In the genomic region with DNA sequence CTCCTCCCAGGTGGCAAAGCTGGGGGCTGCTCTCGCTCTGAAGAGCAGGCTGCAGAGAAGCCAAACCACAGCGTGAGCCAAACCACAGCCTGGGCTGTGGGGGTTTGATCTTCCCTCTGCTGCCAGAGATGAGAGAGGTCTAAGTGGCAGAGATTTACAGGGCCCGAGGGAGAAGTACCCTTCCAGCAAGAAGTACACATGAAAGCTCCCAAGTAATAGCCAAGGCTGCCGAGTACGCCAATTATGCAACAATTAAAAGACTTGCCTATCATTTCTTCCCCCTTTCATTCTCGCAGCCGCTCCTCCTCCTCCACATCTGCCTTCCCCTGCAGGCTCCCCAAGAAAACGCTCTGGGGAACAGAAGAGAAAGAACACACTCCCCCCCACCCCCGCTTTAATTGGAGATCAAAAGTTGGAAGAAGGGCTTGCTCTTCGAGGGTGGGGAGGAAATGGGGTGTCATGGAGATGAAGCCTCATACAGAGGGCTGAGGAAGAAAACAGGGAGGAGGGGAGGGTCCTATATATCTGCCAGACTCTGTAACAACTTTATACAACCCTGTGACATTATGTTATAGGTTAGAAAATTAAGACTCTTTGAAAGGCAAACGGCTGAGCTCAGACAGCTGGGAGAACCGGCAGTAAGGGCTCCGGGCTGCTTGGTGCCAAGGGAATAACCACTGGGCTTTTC, we compare ENCODE assay signal across 8 mouse cellular contexts. TPM values are rescaled to one million over a fixed set of nuclear protein-coding genes. Genes with fewer than 3 reads are reported as not detected.
DNase-seq lines count a peak whose midpoint lies in the region; ATAC-seq and TF ChIP-seq lines count a peak whose summit lies in the region.

No protein-coding gene starts in this region.

- TF ChIP-seq CTCF in gastrocnemius, adult 2 months (IDR thresholded peaks at IDR 0.05): no peak

- peaks cover 26% of the 10 kb centered on the region for H3K27me3 ChIP-seq in kidney, embryonic 14.5 days (ENCODE audit: control insufficient read depth, insufficient read depth, low read length)
- H3K27me3 ChIP-seq in limb, embryonic 13.5 days: peaks cover 38% of the 10 kb centered on the region

- H3K4me3 ChIP-seq in kidney, embryonic 14.5 days (ENCODE audit: low read length): no peak overlapping the region
- H3K4me3 ChIP-seq in limb, embryonic 13.5 days: no peak overlapping the region
- H3K4me3 ChIP-seq in gastrocnemius, adult 2 months: no peak overlapping the region

- 5% methylated on average over 13 of the region's 13 CpGs for WGBS in kidney, embryonic 14.5 days
- 8% methylated on average over 13 of the region's 13 CpGs for WGBS in limb, embryonic 13.5 days

- H3K4me1 ChIP-seq in kidney, embryonic 14.5 days (ENCODE audit: control insufficient read depth, insufficient read depth, low read length): peaks cover 36% of the 10 kb centered on the region
- peaks cover 78% of the 10 kb centered on the region for H3K4me1 ChIP-seq in limb, embryonic 13.5 days

- H3K36me3 ChIP-seq in kidney, embryonic 14.5 days (ENCODE audit: control insufficient read depth, insufficient read depth, low read length): no peaks in the 10 kb centered on the region
- H3K36me3 ChIP-seq in limb, embryonic 13.5 days: no peaks in the 10 kb centered on the region

- no peak for DNase-seq in kidney, adult 9 months
- peak; percentile 69 for DNase-seq in 3T3-L1 (ENCODE audit: low read depth, low spot score)
- peak; percentile 39 for DNase-seq in T-cell, adult 2 months (ENCODE audit: low spot score)
- DNase-seq in gastrocnemius, adult 2 months: no peak
- no peak for DNase-seq in urinary bladder, postnatal 10 days (ENCODE audit: low spot score)
- DNase-seq in layer of hippocampus, adult 9-11 months: no peak

- no peaks in the 10 kb centered on the region for H3K9me3 ChIP-seq in kidney, embryonic 14.5 days (ENCODE audit: control insufficient read depth, low read length)
- H3K9me3 ChIP-seq in limb, embryonic 13.5 days: 0 out of 2 replicates have a peak, but pooled peaks cover 3% of the 10 kb centered on the region

- no peak overlapping the region for H3K9ac ChIP-seq in kidney, embryonic 14.5 days (ENCODE audit: low read depth, low read length)
- no peak overlapping the region for H3K9ac ChIP-seq in limb, embryonic 13.5 days

- no peak overlapping the region for H3K27ac ChIP-seq in kidney, embryonic 14.5 days (ENCODE audit: low read depth, low read length)
- H3K27ac ChIP-seq in limb, embryonic 13.5 days: 0 out of 2 replicates have a peak overlapping the region, but pooled peaks have one; percentile 6
- no peak overlapping the region for H3K27ac ChIP-seq in gastrocnemius, adult 2 months

- peak; percentile 32; the same call in 1 of the 2 replicates for ATAC-seq in kidney, embryonic 14.5 days (ENCODE audit: low FRiP score, low TSS enrichment)
- ATAC-seq in limb, embryonic 13.5 days (ENCODE audit: low FRiP score, low read depth): no peak

- intact Hi-C loops in gastrocnemius, adult 2 months (cut with DNase I): no loop called here

- peak overlapping the region; percentile 10; the same call in 1 of the 2 replicates for H3K4me2 ChIP-seq in kidney, embryonic 14.5 days (replicated peaks; ENCODE audit: low read depth, low read length)
- peak overlapping the region; percentile 41 for H3K4me2 ChIP-seq in limb, embryonic 13.5 days (replicated peaks)

RNA-seq across cellular contexts. Expression of a gene that starts 56.9 kb away (rescaled TPM):
- polyA plus RNA-seq in kidney, embryonic 14.5 days (2014; fragmentation: Nextera tagmentation; extraction: Ambion mirVana): 40.6 and 50.3 TPM in 2 replicates
- polyA plus RNA-seq in limb, embryonic 13.5 days (2015; fragmentation: Nextera tagmentation; extraction: Ambion mirVana): 29.6 and 32.5 TPM in 2 replicates
- 10 to 100 TPM in 1 of 2 experiments, 1 to 10 TPM in 1; 4.3 to 11.4 TPM for total RNA-seq in gastrocnemius, adult 2 months (2021)

Comparison
In these comparisons a context has a peak if more than half of its experiments do, and no peak if none do; other contexts are left out.
1. DNase-seq: peak in 3T3-L1 (single experiment) and T-cell, adult 2 months (single experiment); none in kidney, adult 9 months (single experiment), gastrocnemius, adult 2 months (single experiment), urinary bladder, postnatal 10 days (single experiment) and layer of hippocampus, adult 9-11 months (single experiment).